Mouse (Mus musculus) B cell, adult 2 months (primary cell): ENCODE measurements at regions not wholly inside any gene's neighbourhood (a gene's known extent, or its start where the extent isn't known, plus 50 kb on each side); places are given as distances from the start of the nearest gene placed in this dataset.
"Not testable (repeated sequence)": the region's sequence is repeated elsewhere in the genome, so short reads cannot be mapped to it uniquely, and the experiment has no call there.

ENCODE experiments used
- DNase-seq, 2 experiments: peaks; one replicate each; pipeline ENCODE4 v3.0.0; 2022

GRCm38 (mm10) chr7:63995255-63995980 is 56.7 kb upstream of the Klf13 start:
- peak in 1 of 2 experiments; percentile 40 for DNase-seq

- DNase-seq = not testable (repeated sequence)
These were observed 56.1 kb upstream of the Klf13 start for GRCm38 (mm10) chr7:63994769-63995168.

GRCm38 (mm10) chr7:63992155-63992554 is 53.4 kb upstream of the Klf13 start:
- DNase-seq = no peak

GRCm38 (mm10) chr7:63991085-63992010 is 52.6 kb upstream of the Klf13 start:
- no peak for DNase-seq

- no peak for DNase-seq
These were observed 51.8 kb upstream of the Klf13 start for GRCm38 (mm10) chr7:63990312-63991028.

GRCm38 (mm10) chr7:63989736-63990135 is 51.0 kb upstream of the Klf13 start:
- no peak for DNase-seq
